Mouse (Mus musculus): ENCODE data around the gene Gse1. TPM values are rescaled to one million over a fixed set of nuclear protein-coding genes. Genes with fewer than 3 reads are reported as not detected.
A peak's percentile ranks its signal among the peaks of the same experiment; 100 is the strongest.

Gse1 gene
- polyA plus RNA-seq, 1 experiment from 2014 or later, result 14.3 TPM

GRCm38 (mm10) chr8:120441637-120442036 is 213.4 kb downstream of the Gse1 start:
- Histone ChIP-seq H3K9ac (no peak overlapping the region), H3K4me1 (ENCODE audit: insufficient read depth) (peaks cover 21% of the 10 kb centered on the region), H3K27ac (ENCODE audit: low read depth) (no peak overlapping the region), H3K4me3 (ENCODE audit: low read depth, low read length) (no peak overlapping the region), H3K36me3 (ENCODE audit: insufficient read depth) (no peaks in the 10 kb centered on the region), H3K27me3 (ENCODE audit: insufficient read depth, low read length) (no peaks in the 10 kb centered on the region), H3K4me2 (no peak overlapping the region), H3K9me3 (ENCODE audit: low read depth, low read length) (no peaks in the 10 kb centered on the region)
- no peak for TF ChIP-seq CTCF (IDR thresholded peaks at IDR 0.05; ENCODE audit: low read depth)
- DNase-seq (no peak), ATAC-seq (ENCODE audit: insufficient read depth) (no peak)
- 71% methylated on average over 6 of the region's 6 CpGs for WGBS

GRCm38 (mm10) chr8:120442306-120443003 is 214.2 kb downstream of the Gse1 start:
- H3K27ac ChIP-seq (ENCODE audit: low read depth), result 0 out of 2 replicates have a peak overlapping the region, but pooled peaks have one; percentile 18
- 36% methylated on average over 4 of the region's 4 CpGs for WGBS
- DNase-seq, result no peak
- no peaks in the 10 kb centered on the region for H3K27me3 ChIP-seq (ENCODE audit: insufficient read depth, low read length)
- TF ChIP-seq CTCF (IDR thresholded peaks at IDR 0.05; ENCODE audit: low read depth), result no peak
- H3K4me2 ChIP-seq, result no peak overlapping the region
- H3K9me3 ChIP-seq (ENCODE audit: low read depth, low read length), result no peaks in the 10 kb centered on the region
- no peaks in the 10 kb centered on the region for H3K36me3 ChIP-seq (ENCODE audit: insufficient read depth)
- peaks cover 18% of the 10 kb centered on the region for H3K4me1 ChIP-seq (ENCODE audit: insufficient read depth)
- H3K9ac ChIP-seq, result no peak overlapping the region
- H3K4me3 ChIP-seq (ENCODE audit: low read depth, low read length), result no peak overlapping the region
- ATAC-seq (ENCODE audit: insufficient read depth), result no peak; the same call in 1 of the 2 replicates

GRCm38 (mm10) chr8:120445249-120445648 is 217.0 kb downstream of the Gse1 start:
- DNase-seq, result no peak

GRCm38 (mm10) chr8:120448131-120448530 is 219.9 kb downstream of the Gse1 start:
- 69% methylated on average over 6 of the region's 6 CpGs for WGBS

More at GRCm38 (mm10) chr8:120445249-120445648, 217.0 kb downstream of the Gse1 start:
- Histone ChIP-seq H3K4me2 (no peak overlapping the region), H3K4me1 (ENCODE audit: insufficient read depth) (peaks cover 16% of the 10 kb centered on the region), H3K9ac (no peak overlapping the region), H3K9me3 (ENCODE audit: low read depth, low read length) (no peaks in the 10 kb centered on the region), H3K4me3 (ENCODE audit: low read depth, low read length) (no peak overlapping the region), H3K27ac (ENCODE audit: low read depth) (no peak overlapping the region), H3K27me3 (ENCODE audit: insufficient read depth, low read length) (no peaks in the 10 kb centered on the region), H3K36me3 (ENCODE audit: insufficient read depth) (no peaks in the 10 kb centered on the region)
- no peak for TF ChIP-seq CTCF (IDR thresholded peaks at IDR 0.05; ENCODE audit: low read depth)
- no peak for ATAC-seq (ENCODE audit: insufficient read depth)
- 39% methylated on average over 10 of the region's 10 CpGs for whole genome bisulfite sequencing

GRCm38 (mm10) chr8:120449139-120449538 is 220.9 kb downstream of the Gse1 start:
- H3K36me3 ChIP-seq (ENCODE audit: insufficient read depth), result no peaks in the 10 kb centered on the region
- TF ChIP-seq CTCF (IDR thresholded peaks at IDR 0.05; ENCODE audit: low read depth), result no peak
- H3K27me3 ChIP-seq (ENCODE audit: insufficient read depth, low read length), result no peaks in the 10 kb centered on the region
- H3K4me3 ChIP-seq (ENCODE audit: low read depth, low read length), result no peak overlapping the region
- peaks cover 5% of the 10 kb centered on the region; the same call in 1 of the 2 replicates for H3K4me1 ChIP-seq (ENCODE audit: insufficient read depth)
- 77% methylated on average over 4 of the region's 4 CpGs for WGBS
- no peak overlapping the region for H3K9ac ChIP-seq
- DNase-seq (no peak), ATAC-seq (ENCODE audit: insufficient read depth) (no peak)
- H3K9me3 ChIP-seq (ENCODE audit: low read depth, low read length), result no peaks in the 10 kb centered on the region
- no peak overlapping the region for H3K4me2 ChIP-seq
- H3K27ac ChIP-seq (ENCODE audit: low read depth), result no peak overlapping the region

More at GRCm38 (mm10) chr8:120448131-120448530, 219.9 kb downstream of the Gse1 start:
- no peak overlapping the region for H3K9ac ChIP-seq
- TF ChIP-seq CTCF (IDR thresholded peaks at IDR 0.05; ENCODE audit: low read depth), result no peak
- H3K4me3 ChIP-seq (ENCODE audit: low read depth, low read length), result no peak overlapping the region
- DNase-seq (no peak), ATAC-seq (ENCODE audit: insufficient read depth) (no peak)
- no peaks in the 10 kb centered on the region for H3K9me3 ChIP-seq (ENCODE audit: low read depth, low read length)
- no peak overlapping the region for H3K4me2 ChIP-seq
- no peaks in the 10 kb centered on the region for H3K36me3 ChIP-seq (ENCODE audit: insufficient read depth)
- H3K27me3 ChIP-seq (ENCODE audit: insufficient read depth, low read length), result no peaks in the 10 kb centered on the region
- peaks cover 6% of the 10 kb centered on the region for H3K4me1 ChIP-seq (ENCODE audit: insufficient read depth)
- no peak overlapping the region for H3K27ac ChIP-seq (ENCODE audit: low read depth)

- Histone ChIP-seq H3K4me2 (no peak overlapping the region), H3K9ac (no peak overlapping the region), H3K4me1 (ENCODE audit: insufficient read depth) (peaks cover 8% of the 10 kb centered on the region; the same call in 1 of the 2 replicates), H3K36me3 (ENCODE audit: insufficient read depth) (no peaks in the 10 kb centered on the region), H3K27me3 (ENCODE audit: insufficient read depth, low read length) (no peaks in the 10 kb centered on the region), H3K4me3 (ENCODE audit: low read depth, low read length) (no peak overlapping the region), H3K9me3 (ENCODE audit: low read depth, low read length) (no peaks in the 10 kb centered on the region), H3K27ac (ENCODE audit: low read depth) (no peak overlapping the region)
- ATAC-seq (ENCODE audit: insufficient read depth), result no peak
- WGBS, result 27% methylated on average over 17 of the region's 17 CpGs
- TF ChIP-seq CTCF (IDR thresholded peaks at IDR 0.05; ENCODE audit: low read depth), result no peak
- DNase-seq, result peak; percentile 12
Observed at GRCm38 (mm10) chr8:120449608-120450031, 221.4 kb downstream of the Gse1 start.

- no peak for TF ChIP-seq CTCF (IDR thresholded peaks at IDR 0.05; ENCODE audit: low read depth)
- ATAC-seq (ENCODE audit: insufficient read depth), result no peak
- Histone ChIP-seq H3K27ac (ENCODE audit: low read depth) (no peak overlapping the region), H3K36me3 (ENCODE audit: insufficient read depth) (no peaks in the 10 kb centered on the region), H3K4me2 (no peak overlapping the region), H3K9me3 (ENCODE audit: low read depth, low read length) (no peaks in the 10 kb centered on the region), H3K4me1 (ENCODE audit: insufficient read depth) (peaks cover 19% of the 10 kb centered on the region; the same call in 1 of the 2 replicates), H3K4me3 (ENCODE audit: low read depth, low read length) (no peak overlapping the region), H3K9ac (no peak overlapping the region), H3K27me3 (ENCODE audit: insufficient read depth, low read length) (no peaks in the 10 kb centered on the region)
- 74% methylated on average over 2 of the region's 2 CpGs for WGBS
- no peak for DNase-seq
Observed at GRCm38 (mm10) chr8:120452111-120452510, 223.9 kb downstream of the Gse1 start.

All from lung, embryonic 14.5 days (tissue).